Mouse (Mus musculus): Measurements from ENCODE around the gene Scamp5. TPM values are rescaled to one million over a fixed set of nuclear protein-coding genes. Genes with fewer than 3 reads are reported as not detected.
"Not testable (repeated sequence)": the region's sequence is repeated elsewhere in the genome, so short reads cannot be mapped to it uniquely, and the experiment has no call there.

Gene Scamp5
- total RNA-seq, 2 experiments from 2014 or later = 5.7 TPM

DNA sequence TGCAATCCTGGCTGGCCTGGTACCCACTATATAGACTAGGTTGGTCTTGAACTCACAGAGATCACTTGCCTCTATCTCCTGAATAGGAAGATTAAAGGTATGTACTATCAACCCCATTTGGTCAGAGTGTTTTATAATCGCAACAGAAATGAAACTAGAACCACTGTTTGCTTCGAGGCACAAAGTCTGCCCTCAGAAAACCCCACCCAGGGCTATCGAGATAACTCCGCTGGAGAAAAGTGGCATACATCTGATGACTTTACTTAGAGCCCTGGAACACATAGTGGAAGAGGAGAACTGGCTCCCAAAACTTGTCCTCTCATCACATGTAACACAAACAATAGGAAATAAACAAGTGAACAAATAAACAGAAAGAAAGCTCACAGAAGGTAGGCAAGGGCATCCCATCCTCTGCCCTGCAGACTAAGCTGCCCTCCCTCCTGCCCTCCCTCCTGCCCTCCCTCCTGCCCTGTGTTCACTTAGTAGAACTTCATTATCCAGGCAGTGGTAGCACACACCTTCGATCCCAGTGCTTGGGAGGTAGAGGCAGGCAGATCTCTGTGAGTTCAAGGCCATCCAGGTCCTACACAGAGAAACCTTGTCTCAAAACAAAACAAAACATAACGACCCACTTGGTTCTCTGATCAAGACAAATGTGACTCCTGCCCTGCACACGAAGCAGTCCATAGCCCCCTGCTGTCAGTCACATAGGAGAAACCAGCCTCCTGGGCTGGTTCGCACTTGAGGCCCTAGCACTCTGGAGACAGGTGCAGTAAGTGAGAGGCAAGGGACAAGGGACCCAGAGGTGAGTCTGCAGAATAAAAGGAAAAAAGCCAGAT lies 15.0 kb downstream of the Scamp5 start:
- no peak for DNase-seq

DNA sequence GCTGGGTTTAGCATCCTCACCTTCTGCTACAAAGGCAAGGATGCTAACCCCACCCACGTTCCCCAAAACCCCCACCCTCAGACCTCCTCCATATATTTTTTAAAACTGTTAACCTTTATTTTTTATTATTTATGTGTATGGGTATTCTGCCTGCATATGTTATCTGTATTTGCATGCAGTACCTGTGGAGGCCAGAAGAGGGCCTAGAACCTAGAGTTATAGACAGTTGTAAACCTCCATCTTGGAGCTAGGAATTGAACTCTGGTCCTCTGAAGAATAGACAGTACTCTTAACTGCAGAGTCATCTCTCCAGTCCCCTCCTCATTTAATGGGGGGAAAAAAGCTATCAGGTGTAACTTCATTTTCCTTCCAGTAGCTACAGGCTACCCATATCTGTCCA lies 18.1 kb downstream of the Scamp5 start:
- DNase-seq = no peak

DNA sequence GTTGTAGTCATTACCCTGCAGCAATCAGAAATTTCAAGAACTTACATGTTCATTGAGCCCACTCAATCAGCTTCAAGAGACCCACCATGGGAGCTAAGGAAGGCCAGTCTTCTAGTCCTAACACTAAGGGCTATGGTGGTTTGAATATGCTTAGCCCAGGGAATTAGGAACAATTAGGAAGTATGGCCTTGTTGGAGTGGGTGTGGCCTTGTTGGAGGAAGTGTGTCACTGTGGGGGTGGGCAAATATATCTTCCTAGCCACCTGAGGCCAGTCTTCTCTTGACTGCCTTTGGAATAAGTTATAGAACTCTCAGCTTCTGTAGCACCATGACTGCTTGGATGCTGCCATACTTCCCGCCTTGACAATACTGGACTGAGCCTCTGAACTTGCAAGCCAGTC lies 27.2 kb downstream of the Scamp5 start:
- no peak for DNase-seq

DNA sequence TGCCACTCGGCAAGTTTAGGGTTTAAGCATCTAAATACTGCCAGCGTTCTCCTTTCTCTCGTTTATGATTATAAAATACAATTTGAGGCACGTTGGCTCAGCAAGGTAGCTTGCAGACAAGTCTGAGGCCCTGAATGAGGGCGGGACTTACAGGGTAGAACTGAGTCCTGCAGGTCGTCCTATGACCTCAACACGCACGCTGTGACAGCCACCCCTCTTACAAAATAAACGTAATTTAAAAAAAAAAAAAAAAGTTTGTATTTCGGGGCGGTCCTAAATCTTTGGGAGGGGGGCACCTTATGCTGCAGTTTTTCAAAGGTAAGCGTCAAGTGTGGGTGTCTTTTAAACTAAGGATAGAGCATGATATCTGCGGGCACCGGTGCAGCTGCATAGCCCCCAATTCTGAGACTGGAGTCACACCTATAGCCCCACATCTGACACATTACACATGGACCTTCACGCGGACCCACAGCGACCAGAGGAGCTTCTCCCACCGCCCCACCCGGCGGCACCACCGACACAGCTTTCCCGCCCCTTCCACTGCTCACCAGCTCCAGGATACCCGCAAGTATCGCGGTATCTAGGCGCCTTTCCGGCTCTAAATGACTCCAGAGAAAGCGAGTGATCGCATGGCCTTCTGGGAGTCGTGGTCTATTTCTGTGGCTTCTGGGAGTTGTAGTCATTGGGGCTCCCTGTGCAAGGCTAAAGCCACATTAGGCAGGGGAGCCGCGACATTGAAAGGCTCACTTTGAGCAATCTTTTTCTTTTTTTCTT lies 28.2 kb downstream of the Scamp5 start, which contains the start of gene Ppcdc:
Gene Ppcdc, minus strand, starts transcription at position 603 of the 774 bp plus-strand sequence.
- DNase-seq = peak; percentile 94 to 97

DNA sequence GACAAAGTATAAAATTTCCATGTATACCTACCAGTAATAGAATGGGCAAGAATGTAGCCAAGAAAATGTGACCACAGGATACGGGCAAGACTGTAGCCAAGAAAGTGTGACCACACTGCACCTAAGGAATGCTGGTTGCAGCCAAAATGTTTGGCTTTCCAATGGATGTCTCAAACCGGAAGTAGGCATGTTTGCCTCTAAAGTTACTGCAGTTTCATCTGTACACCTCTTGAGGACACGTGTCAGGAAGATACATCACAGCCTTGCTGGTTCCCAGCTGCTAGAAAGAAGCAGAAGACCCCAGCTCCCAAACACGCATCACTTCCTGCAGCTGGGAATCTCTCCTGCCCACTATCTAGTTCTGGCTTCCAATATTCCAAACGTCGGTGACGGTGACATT lies 28.8 kb downstream of the Scamp5 start:
- no peak for DNase-seq

DNA sequence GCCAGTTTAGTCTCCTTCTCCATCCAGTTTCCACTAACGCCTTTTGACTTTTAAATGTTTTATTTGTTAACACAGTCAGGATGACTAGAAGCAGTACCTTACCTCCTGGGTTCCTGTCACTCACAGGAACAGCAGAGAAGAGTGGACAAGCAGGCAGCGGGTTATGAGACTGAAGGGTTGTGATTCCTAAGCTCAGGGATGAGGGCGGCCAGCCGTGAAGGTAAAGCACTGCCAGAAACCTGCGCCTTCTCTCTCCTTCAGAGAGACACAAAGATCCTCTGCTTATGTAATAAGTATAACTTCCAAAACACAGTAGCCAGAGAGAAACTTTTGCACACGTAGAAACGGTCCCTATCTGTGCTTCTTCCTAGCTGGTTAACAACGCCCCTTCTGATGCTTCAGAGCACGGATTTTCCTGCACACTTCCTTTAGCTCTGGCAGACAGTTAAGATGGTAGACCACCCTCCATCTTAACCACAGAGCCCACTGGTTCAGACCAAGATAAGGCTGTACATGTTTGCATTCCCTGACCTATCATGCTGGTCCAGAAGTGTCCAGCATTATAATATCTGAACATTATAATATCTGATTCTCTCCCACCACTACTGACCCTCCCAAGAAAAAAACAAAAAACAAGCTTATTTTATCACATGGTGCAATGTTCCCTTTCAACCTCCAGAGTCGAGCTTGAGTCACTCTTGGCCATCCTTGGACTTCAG lies 29.8 kb downstream of the Scamp5 start:
- DNase-seq = no peak

DNA sequence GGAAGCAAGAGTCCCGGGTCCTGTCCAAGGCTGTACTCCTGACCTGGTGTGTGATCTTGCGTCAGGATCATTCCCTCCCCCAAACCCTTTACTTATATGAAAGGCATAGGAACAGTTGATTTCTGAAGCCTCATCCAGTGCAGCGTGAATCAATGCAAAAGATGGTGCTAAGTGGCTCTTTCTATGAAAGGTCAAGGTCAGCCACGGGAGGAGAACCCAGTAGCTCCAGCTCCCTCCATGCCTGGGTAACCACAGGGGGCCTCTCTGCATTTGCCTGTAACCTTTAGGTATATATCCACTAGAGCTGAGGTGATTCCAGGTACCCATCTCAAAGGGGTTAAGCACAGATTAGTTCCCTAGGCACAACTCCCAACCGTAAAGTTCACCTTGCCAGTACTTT lies 31.7 kb downstream of the Scamp5 start:
- DNase-seq = no peak

DNA sequence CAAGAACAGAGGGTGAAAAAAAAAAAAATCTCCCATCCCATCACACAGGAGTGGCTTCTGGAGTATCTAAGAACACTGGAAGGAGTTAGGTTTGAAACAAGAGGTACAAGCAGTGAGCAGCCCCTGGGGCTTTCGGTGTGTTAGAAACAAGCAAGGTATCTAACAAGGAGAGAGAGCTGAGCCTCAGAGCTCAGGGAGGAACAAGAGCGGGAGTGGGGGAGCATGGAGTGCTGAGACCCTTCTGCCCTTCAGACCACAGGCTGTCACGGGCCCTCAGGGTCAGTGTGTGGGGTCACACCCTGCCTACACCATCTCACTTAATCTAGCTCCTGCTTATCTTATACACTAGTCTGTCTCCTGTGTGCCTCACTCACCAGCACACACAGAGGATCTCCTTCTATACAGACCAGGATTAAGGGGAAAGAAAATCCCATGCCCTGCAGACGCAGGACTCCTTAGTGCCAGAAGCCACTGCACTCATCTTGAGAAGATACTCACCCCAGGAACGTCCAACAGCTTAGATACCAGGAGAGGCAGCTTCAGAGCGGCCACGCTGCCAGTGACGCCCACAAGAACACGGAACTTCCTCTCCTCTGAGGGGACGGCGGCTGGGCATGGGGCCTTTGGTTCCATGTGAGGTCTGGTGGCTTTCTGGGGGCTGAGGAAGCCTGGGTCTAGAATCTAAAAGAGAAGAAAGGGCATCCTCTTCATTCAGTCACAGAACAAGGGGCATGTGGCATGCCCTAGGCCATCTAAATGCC lies 33.3 kb downstream of the Scamp5 start:
- DNase-seq = no peak

DNA sequence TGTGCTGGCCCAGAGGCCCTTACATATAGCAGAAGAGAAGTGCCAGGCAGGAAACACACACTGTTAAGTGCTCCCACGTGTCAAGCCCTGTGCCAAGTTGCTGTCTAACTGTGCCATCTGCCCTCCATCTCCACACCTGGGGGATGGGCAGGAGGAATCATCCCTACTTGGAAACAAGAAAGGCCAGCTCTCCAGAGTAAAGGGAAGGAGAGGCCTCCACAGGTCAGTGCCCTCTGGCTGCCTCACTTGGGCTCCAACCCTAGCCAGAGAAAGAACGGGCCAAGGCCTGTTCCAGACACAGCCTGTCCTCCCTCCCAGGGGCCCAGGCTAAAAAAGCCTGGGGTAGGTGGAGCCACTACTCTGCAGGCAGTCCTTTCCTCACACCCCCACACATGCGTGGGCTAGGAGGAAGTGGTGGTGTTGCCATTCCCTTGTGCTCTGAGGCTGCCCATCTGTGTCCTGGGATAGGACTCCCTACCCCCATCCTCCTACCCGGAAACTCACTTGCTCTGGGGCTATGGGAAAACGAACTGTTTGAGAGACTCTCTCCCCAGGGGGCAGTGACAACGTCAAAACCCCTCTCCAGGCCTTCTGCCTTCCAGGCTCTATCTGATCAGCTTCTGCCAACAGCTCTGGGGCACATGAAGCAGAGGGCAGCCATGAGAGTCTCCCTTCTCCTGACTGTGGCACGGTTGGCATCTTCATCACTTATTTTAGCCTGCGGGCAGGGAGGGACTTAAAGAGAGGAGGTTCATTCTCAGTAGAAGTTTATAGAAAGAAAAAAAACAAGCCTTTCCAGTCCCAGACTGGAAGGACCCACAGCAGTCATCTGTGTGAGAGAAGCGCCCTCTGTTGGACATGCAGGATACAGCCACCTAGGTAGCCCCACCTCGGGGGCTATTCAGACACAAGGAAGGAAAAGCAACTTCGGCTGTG lies 34.5 kb downstream of the Scamp5 start:
- peak; percentile 90 to 94 for DNase-seq

DNA sequence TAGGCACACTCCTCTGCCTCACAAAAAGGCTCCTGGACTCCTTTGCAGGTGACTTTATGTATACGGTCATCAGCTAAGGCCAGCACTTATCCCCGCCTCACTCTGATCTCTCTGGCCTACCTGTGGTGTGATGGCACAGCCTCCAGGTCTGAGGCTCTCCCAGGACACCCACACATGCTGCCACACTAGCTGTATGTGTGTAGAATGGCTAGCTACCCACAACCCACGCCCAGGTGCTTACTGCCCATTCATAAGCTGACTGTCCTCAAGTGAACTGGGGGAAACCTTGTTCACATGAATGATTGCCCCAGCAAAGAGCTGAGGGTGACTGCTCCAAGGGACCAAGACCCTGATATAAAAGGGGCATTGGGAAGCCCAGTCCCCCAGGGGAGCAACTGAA lies 35.4 kb downstream of the Scamp5 start:
- no peak for DNase-seq

DNA sequence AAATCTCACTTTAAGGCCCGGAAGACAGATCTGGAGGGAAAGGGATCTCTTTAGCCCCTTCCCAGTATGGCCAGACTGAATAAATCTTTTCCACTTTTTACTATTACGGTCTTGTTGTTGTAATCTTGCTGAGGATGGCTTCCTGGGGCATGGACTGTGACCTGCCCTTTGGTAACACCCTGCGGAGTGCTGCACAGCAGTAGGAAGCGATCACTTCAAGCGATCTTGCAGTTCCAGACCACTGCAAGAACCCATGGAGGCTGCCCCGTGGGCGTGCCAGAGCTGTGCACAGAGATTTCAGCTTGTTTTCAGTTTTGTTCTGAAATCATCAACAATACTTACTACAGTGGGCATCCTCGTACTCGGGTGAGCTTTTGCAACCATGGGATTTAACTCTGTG lies 36.7 kb downstream of the Scamp5 start:
- no peak for DNase-seq

DNA sequence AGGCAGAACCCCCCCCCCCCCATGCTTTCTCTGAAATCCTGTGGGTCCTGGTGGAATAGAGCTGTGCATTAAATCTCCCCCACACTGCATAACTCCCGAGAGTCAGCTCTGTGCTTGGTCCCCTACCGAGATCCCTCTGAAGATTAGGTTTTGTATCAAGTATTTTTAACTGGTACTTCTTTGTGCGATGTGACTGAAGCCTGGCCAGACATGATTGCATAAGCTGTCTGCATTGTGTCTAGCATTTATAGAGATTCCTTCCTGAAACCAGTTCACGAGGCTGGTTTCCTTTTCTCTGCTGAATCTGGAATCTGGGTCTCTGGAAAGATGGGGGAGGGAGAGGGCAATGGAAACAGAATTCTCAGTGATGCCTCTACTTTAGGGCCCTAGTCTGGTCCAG lies 39.5 kb downstream of the Scamp5 start:
- no peak for DNase-seq

DNA sequence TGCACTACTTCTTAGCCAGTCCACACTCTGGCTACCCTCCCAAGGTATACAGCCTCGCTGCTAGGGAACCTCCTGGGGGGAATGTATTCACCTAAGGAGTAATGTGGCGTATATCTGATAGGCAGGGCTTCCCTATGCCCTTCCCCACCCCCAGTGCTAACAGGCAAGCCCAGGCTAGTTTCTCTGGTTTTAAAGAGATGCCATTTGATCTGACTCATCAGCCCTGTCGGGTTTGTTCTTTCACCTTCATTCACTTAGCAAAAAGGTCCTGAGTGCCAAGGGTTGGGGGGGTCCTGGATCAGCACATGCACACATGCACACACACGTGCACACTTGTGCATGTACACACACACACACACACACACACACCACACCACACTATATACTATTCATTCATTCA lies 39.9 kb downstream of the Scamp5 start:
- no peak for DNase-seq

DNA sequence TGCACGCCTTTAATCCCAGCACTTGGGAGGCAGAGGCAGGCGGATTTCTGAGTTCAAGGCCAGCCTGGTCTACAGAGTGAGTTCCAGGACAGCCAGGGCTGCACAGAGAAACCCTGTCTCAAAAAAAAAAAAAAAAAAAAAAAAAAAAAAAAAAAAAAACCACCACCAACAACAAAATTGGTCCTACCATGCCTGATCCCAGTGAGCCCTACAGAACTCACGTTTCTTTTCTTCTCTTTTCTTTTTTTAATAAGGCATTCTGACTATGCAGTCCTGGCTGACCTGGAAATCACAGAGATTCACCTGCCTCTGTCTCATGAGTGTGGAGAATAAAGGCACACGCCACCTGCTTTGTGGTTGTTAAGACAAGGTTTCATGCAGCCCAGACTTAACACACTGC lies 40.7 kb downstream of the Scamp5 start:
- not testable (repeated sequence) for DNase-seq

DNA sequence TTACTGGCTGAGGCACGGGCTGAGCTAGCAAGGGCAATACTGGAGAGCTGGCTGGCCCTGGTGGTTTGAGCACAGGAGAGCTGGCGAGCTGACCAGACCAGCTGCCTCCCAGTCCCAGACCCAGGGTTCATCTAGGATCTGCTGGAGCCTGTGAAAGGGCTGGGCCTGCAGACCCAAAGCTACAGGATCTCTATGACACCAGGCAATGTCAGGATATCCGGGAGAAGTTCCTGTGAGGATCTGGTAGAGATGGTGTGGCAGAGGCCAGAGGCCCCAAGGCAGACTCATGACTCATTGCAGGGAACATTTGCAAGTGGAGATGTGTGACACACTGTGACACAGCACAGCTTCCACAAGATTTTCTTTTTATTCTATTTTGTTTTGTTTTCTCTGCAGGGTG lies 42.7 kb downstream of the Scamp5 start:
- peak in 1 of 2 experiments; percentile 43 for DNase-seq

DNA sequence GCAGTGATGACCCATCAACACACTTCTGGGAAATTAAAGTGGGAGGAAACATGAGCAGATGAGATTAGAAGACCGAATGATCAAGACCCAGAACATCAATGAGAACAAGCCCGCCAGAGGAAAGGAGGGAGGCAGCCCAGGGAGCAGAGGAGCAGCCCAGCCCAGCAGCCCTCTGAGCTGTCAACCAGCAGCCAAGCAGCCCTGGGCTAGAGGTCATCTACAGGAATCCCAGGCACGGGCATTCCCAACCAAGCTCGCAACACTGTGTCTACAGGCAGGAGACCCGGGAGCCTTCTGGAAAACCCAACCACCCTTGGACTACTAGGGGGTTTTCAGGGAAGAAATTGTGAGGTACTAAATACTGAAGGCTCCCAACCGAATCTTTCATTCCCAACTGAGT lies 43.8 kb downstream of the Scamp5 start:
- no peak for DNase-seq

DNA sequence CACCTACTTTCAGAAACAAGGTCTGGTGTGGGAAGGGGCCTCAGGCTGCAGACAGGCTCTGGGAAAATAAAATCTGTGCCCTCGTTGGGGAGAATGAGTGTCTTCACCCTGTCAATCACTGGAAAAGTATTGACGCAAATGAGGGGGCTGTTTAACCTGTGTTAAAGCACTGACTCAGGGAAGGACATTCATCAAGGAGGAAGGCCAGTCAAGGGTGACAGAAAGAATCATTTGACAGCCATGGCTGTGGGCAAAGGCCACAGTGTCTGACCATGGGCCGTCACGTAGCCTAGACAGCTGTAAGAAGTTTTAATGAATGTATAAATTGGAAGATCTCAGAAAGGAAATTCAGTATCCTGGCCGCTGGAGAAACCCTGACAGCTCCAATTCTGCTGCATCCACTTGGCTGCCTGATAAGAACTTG lies 46.2 kb downstream of the Scamp5 start:
- no peak for DNase-seq

DNA sequence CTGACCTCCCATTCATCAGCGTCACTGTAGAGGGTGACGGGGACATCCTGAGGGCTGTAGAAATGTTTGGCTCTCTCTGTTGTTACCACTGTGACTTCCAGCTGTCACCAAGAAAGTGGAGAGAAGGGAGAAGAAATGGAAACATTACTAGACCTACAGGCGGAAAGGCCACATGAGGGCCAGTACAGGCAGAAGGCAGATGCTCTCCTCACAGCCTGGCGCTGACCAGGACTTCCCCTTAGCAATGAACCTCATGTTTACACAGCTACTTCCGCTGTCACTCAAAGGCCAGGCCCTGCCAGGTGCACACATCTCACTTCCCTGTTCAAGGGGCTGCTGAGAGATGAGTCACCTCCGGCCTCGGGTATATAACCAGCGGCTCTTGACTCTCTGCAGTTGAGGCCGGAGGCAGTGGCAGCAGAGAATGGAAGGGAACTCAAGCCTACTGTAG lies 46.7 kb downstream of the Scamp5 start:
- peak; percentile 75 to 91 for DNase-seq

DNA sequence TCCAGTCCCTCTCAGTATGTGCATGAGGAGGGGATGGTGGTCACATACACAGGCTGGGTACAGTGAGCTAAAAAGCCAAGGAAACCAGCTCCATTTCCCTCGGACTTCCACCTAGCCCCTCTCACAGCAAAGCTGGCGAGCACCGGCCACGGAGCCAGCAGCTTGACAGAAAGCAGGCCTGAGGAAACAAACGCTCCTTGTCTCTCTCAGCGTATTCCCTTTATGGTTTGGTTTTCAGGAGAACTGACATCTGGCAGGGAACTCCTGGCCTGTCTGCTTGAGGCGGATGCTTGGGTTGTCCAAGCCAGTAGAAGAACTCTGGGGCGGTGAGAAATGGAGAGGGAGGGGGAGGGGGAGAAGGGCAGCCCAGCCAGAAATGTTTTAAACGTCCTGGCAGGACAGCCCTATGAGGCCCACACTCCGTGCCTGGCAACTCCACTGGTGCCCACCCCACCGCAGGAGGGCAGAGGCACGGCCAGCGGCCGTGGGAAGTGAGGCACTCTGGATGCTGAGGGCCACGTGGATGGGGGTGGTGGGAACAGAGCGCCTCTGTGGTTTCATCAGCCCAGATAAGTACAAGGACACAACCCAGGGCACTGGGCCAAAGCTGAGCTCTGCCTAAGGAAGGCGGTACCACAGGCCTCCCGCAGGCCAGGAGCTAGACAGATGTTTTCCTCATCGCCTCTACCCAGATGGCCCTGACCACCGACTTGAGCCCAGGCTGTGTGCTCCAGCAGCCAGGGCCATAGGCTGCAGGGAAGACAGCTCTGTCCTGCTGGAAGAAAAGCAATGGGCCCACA lies 47.3 kb downstream of the Scamp5 start:
- DNase-seq = peak; percentile 97 to 98
